Mouse (Mus musculus): ENCODE data around the gene Ggps1.
A peak's percentile ranks its signal among the peaks of the same experiment; 100 is the strongest.

Ggps1 gene

GRCm38 (mm10) chr13:14063013-14063941 is at the start of gene Ggps1, which contains the start of gene Arid4b:
Ggps1 (minus strand) TSS chr13:14063488.
Arid4b (plus strand) TSS chr13:14063232.
- DNase-seq (ENCODE audit: low read depth, low spot score), result peak; percentile 98

DNA sequence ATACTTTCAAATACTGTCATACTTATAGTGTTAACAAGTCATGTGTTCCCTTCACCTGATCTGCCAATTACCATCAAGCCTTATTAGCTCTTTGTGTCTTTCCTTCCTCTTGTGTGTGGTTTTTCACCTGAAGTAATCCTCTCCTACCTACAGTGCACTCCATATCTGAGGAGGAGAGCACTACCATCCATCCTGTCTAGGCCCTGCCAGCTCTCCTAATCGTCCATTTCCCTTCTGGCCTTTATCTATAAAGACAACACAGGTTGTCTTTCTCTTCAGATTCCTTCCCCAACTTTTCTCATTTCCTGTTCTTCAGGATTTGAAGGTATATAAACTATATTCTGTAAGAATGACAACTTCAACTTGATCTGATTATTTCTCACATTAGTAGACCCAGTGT is 47.9 kb upstream of the Ggps1 start:
- DNase-seq (ENCODE audit: low read depth, low spot score), result no peak

DNA sequence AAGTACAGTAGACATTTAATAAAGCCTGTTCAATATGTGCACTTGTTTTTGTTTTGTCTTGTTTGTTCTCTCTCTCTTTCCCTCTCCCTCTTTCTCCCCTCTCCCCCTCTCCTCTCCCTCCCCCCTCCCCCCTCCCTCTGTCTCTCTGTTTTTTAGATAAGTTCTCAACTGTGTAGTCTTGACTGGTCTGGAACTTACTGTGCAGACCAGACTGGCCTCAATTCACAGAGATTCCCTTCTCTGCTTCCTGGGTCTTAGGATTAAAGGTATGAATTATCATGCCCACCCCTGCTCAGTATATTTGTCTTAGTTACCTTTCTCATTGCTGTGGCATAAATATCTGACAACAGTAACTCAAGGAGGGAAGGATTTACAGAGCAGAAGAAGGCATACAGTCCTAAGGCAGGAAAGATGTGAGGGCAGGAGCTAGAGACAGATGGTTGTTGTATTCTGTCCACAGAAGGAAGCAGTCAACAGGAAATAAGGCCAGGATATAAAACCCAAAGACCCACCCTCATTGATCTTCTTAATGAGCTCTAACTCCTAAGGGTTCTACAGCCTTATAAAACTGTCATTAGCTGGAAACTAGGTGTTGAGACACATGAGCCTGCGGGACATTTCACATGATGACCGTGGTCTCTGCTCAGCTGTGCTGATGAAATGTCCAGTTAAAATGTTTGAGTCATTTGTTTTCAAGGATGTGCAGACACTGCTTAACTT is 47.0 kb upstream of the Ggps1 start:
- peak; percentile 40 for DNase-seq (ENCODE audit: low read depth, low spot score)

GRCm38 (mm10) chr13:14103026-14103425 is 39.7 kb upstream of the Ggps1 start:
- no peak for DNase-seq (ENCODE audit: low read depth, low spot score)

- no peak for DNase-seq (ENCODE audit: low read depth, low spot score)
Observed at GRCm38 (mm10) chr13:14088669-14089068, 25.4 kb upstream of the Ggps1 start.

DNA sequence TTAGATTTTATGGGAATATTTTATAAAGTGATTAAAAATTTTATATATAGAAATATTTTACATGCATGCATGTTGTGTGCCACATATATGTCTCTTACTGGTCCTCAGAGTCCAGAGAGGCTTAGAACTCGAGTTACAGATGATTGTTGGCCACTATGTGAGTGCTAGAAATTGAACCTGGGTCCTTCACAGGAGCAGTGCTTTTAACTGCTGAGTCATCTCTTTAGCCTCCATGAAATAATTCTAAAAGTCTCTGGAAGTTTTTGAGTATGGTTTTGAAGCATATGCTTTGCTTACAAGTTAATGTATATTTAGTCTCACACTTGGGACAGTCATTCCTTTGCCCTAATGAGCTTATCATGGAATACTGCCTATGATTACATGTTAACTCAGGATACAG is 12.0 kb upstream of the Ggps1 start:
- no peak for DNase-seq (ENCODE audit: low read depth, low spot score)

GRCm38 (mm10) chr13:14074371-14074770 is 11.1 kb upstream of the Ggps1 start:
- DNase-seq (ENCODE audit: low read depth, low spot score), result no peak

DNA sequence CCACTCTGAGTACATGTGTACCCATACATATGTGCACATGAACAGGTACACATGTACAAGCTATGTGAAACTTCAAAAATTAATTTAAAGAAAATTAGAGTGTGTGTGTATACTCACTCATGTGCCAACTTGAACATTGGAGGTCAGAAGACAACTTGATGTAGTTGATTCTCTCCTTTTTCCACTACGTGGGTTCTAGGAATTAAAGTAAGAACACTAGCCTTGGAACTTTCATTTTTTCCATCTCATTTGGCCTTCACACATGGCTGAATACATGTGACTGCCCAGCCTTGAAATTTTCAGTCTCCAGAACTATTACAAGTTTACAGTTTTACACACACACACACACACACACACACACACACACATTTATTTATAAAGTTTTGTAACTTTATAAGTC is 6.0 kb upstream of the Ggps1 start:
- no peak for DNase-seq (ENCODE audit: low read depth, low spot score)

DNA sequence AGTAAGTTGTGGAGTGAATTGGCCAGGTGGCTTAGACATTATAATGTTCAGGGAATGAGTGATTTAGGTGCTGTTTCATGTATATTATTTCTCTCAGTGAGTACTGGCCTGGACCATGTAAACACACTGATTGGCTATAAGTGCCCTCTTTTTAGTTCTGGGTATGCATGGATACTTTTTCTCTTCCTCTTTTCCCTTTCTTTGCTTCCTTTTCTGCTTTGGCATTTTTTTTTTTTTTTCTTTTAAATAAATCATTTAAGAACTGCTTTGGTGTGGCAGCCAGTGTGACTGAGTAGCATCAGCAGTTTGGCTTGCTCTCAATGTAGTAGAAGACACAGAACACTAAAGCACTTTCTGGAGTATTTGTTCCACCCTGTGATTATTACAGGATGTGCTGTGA is 4.7 kb upstream of the Ggps1 start:
- DNase-seq (ENCODE audit: low read depth, low spot score), result no peak

DNA sequence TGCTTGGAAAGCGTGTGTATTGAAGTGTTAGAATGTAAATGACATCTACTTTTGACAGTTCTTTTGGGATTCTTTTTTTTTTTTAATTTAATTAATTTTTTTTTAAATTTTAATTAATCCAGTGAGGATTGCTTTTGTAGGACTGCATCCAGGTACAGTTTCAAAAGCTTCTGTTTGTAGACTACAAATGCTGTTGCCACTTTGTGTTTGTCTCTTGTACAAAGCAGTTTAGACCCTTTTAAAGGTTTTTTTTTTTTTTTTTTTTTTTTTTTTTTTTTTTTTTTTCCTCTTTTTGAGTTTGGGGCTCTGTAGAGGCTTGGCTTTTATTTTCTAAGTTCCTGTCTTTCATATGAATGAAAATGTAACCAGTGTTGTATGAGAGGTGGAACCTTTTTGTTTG is 2.4 kb upstream of the Ggps1 start:
- no peak for DNase-seq (ENCODE audit: low read depth, low spot score)

- no peak for DNase-seq (ENCODE audit: low read depth, low spot score)
Observed at GRCm38 (mm10) chr13:14065028-14065380, 1.7 kb upstream of the Ggps1 start.

GRCm38 (mm10) chr13:14064341-14065027 is 1.2 kb upstream of the Ggps1 start:
- no peak for DNase-seq (ENCODE audit: low read depth, low spot score)

GRCm38 (mm10) chr13:14063942-14064271 is 619 bp upstream of the Ggps1 start:
- no peak for DNase-seq (ENCODE audit: low read depth, low spot score)

DNA sequence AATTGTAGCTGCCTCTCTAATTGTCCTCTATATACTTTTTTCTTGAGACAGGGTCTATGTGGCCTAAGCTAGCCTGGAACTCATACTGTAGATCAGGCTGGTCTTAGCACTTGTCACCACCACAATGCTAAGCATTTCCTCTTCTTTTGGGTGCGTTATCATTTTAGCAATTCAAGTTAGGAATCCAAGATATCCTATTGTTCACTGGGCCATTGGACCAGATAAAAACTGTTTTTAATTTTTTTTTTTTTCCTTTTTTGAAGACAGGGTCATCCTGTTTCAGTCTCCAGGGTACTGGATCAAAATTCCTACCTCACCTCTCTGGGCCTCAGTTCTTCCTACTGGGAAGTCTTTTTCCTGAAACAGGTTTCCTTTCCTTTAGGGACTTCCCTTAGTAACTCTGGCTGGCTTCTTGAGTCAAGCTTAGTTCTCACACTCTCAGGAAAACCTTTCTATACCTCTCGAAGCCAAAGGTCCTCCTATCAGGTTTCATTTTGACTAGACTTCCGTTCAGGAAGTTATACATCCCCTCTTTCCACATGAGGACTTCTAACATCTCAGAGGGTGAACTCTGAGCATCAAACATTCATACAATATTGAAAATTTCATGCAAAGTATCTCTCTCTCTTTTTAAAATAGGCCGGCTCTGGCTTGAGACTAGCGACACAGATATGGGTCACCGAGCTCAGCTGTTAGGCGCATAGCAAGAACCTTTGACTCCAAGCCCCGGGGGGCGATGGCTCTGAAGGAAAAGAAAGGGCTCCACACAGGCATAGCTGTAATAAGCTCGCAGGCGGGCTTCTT is 877 bp downstream of the Ggps1 start:
- no peak for DNase-seq (ENCODE audit: low read depth, low spot score)

- no peak for DNase-seq (ENCODE audit: low read depth, low spot score)
Observed at GRCm38 (mm10) chr13:14059582-14059981, 3.7 kb downstream of the Ggps1 start.

DNA sequence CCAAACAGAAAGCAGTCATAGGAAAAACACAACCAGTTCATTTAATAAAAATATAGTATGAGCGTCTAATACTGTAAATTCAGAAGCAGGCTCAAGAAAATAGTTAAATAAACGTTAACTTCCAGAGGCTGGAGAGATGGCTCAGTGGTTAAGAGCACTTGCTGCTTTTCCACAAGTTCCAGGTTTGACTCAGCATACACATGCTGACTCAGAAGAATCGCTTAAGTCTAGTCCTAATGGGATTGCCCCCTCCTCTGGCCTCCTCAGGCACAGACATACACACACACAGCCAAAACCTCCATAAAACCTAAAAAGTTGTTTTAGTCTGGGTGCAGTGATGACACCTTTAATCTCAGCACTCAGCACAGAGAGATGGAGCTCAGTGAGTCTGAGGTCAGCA is 6.5 kb downstream of the Ggps1 start:
- DNase-seq (ENCODE audit: low read depth, low spot score), result no peak

- no peak for DNase-seq (ENCODE audit: low read depth, low spot score)
Observed at GRCm38 (mm10) chr13:14049878-14050277, 13.4 kb downstream of the Ggps1 start.

GRCm38 (mm10) chr13:14044521-14044920 is 18.8 kb downstream of the Ggps1 start:
- no peak for DNase-seq (ENCODE audit: low read depth, low spot score)

- no peak for DNase-seq (ENCODE audit: low read depth, low spot score)
Observed at GRCm38 (mm10) chr13:14043851-14044250, 19.4 kb downstream of the Ggps1 start.

DNA sequence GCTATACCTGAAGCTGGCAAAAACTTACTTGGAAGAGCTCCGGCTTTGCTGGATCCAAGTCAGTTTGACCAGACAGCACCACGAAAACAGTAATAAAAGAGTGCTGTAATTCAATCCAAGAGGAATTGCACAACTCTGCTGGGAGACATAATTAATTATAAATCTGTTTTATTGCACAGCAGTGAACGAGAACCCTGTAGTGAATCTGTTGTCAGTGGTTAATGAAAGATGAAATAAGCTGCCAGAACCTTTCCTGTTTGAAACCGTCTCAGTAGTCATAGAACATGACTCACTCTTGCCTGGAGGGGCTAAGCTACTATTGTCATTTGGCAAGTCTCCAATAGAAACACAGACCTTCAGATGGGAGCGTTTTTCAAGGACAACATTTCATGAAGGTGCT is 23.1 kb downstream of the Ggps1 start:
- no peak for DNase-seq (ENCODE audit: low read depth, low spot score)

DNA sequence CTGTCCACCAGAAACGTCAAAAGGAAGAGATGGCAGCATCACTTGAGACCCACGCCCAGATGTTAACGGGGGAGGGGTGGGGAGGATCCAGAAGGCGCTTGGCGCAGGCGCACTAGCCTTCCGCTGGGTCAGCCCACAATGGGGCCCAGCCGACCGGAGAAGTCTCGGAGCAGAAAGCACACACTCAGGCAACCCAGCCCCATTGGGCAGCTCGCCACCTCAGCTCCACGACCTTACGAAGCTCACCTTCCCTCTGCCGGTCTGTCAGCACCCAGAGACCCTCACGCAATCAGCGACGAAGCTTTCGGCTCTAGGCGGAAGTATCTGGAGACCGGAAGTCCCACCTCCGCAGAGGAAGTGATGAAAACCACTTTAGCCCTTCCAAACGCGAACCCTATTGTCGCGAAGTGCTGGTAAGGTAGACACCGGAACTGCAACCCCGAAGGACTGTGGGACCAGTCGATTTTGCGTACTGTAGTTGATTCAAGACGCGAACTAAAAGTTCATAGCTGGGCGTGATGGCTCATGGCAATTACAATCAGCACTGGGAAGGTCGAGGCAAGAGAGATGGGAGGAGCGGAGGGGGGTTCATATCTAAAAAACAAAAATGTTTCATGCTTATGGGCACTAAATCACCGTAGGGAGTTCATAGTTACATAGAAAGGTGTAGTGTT is 23.9 kb downstream of the Ggps1 start, which contains the start of gene Tbce:
TSS of gene Tbce (minus strand) at position 347 of the 674 bp plus-strand sequence.
- DNase-seq (ENCODE audit: low read depth, low spot score), result peak; percentile 92

Measured in forelimb bud, embryonic 11.5 days (tissue).